ENCODE assay signal across 25 mouse cellular contexts in genomic region chr15:100684450-100684849, GRCm38 (mm10). TPM values are rescaled to one million over a fixed set of nuclear protein-coding genes. Genes with fewer than 3 reads are reported as not detected.
A peak's percentile ranks its signal among the peaks of the same experiment; 100 is the strongest.
DNase-seq lines count a peak whose midpoint lies in the region; ATAC-seq and TF ChIP-seq lines count a peak whose summit lies in the region.
"Had no signal": no experiment of that assay in that cellular context is flagged by ENCODE, and none has a peak within 500 bp of the region (broad histone marks: within the 10 kb centered on the region; RNA-seq: fewer than 3 reads in every experiment).

No protein-coding gene starts in this region.

- H3K36me3 ChIP-seq in heart, postnatal 0 days (replicated peaks; ENCODE audit: control insufficient read depth, insufficient read depth, low read length), result no peaks in the 10 kb centered on the region
- no peaks in the 10 kb centered on the region for H3K36me3 ChIP-seq in testis, adult 2 months (ENCODE audit: control insufficient read depth, insufficient read depth, low read length)
- no peaks in the 10 kb centered on the region for H3K36me3 ChIP-seq in liver, embryonic 15.5 days (replicated peaks)
- no peaks in the 10 kb centered on the region for H3K36me3 ChIP-seq in stomach, postnatal 0 days (ENCODE audit: control insufficient read depth, insufficient read depth, low read length)
- H3K36me3 ChIP-seq: limb, embryonic 15.5 days; midbrain, embryonic 13.5 days had no signal

- WGBS in heart, postnatal 0 days, result 30% methylated on average over 10 of the region's 10 CpGs
- WGBS in liver, embryonic 15.5 days (ENCODE audit: insufficient replicate concordance), result 48% methylated on average over 10 of the region's 10 CpGs
- 49% methylated on average over 10 of the region's 10 CpGs for WGBS in stomach, postnatal 0 days

- no peaks in the 10 kb centered on the region for H3K9me3 ChIP-seq in heart, postnatal 0 days (replicated peaks; ENCODE audit: control insufficient read depth, low read length)
- no peaks in the 10 kb centered on the region for H3K9me3 ChIP-seq in liver, embryonic 15.5 days (replicated peaks)
- H3K9me3 ChIP-seq in stomach, postnatal 0 days (ENCODE audit: control insufficient read depth, low read length), result no peaks in the 10 kb centered on the region
- H3K9me3 ChIP-seq: limb, embryonic 15.5 days; megakaryocyte, embryonic 14.5 days; midbrain, embryonic 13.5 days had no signal

- H3K4me3 ChIP-seq in heart, postnatal 0 days (ENCODE audit: low read depth, low read length), result no peak overlapping the region
- peak overlapping the region; percentile 11; the same call in 1 of the 2 replicates for H3K4me3 ChIP-seq in testis, adult 2 months (ENCODE audit: control insufficient read depth, low read depth, low read length)
- 0 out of 2 replicates have a peak overlapping the region, but pooled peaks have one; percentile 5 for H3K4me3 ChIP-seq in liver, embryonic 15.5 days (replicated peaks)
- H3K4me3 ChIP-seq in stomach, postnatal 0 days (ENCODE audit: low read depth, low read length), result no peak overlapping the region
- H3K4me3 ChIP-seq: limb, embryonic 15.5 days; megakaryocyte, embryonic 14.5 days; midbrain, embryonic 13.5 days had no signal

- H3K4me2 ChIP-seq in heart, postnatal 0 days (ENCODE audit: low read depth, low read length), result no peak overlapping the region
- H3K4me2 ChIP-seq in liver, embryonic 15.5 days, result peak overlapping the region; percentile 40; the same call in 1 of the 2 replicates
- H3K4me2 ChIP-seq in stomach, postnatal 0 days (replicated peaks; ENCODE audit: low read depth), result no peak overlapping the region
- H3K4me2 ChIP-seq: hindbrain, embryonic 14.5 days; limb, embryonic 15.5 days; midbrain, embryonic 13.5 days had no signal

- 0 out of 2 replicates have a peak overlapping the region, but pooled peaks have one; percentile 20 for H3K9ac ChIP-seq in heart, postnatal 0 days (replicated peaks; ENCODE audit: low read depth, low read length)
- H3K9ac ChIP-seq in liver, embryonic 15.5 days, result no peak overlapping the region
- H3K9ac ChIP-seq in stomach, postnatal 0 days (ENCODE audit: low read length), result no peak overlapping the region
- H3K9ac ChIP-seq: hindbrain, embryonic 14.5 days; limb, embryonic 15.5 days; midbrain, embryonic 13.5 days had no signal

- no peak overlapping the region for H3K27ac ChIP-seq in heart, postnatal 0 days (ENCODE audit: low read depth)
- no peak overlapping the region for H3K27ac ChIP-seq in testis, adult 2 months (ENCODE audit: control insufficient read depth, insufficient read depth, low read depth, low read length)
- peak overlapping the region; percentile 22 for H3K27ac ChIP-seq in liver, embryonic 15.5 days (replicated peaks)
- H3K27ac ChIP-seq in stomach, postnatal 0 days (replicated peaks), result no peak overlapping the region
- H3K27ac ChIP-seq: hindbrain, embryonic 14.5 days; limb, embryonic 15.5 days; midbrain, embryonic 13.5 days had no signal

- no peaks in the 10 kb centered on the region for H3K27me3 ChIP-seq in heart, postnatal 0 days (ENCODE audit: control insufficient read depth, insufficient read depth, low read length)
- no peaks in the 10 kb centered on the region for H3K27me3 ChIP-seq in testis, adult 2 months (ENCODE audit: control insufficient read depth, insufficient read depth, low read length)
- no peaks in the 10 kb centered on the region for H3K27me3 ChIP-seq in liver, embryonic 15.5 days
- H3K27me3 ChIP-seq in stomach, postnatal 0 days (ENCODE audit: control insufficient read depth, insufficient read depth, low read length), result no peaks in the 10 kb centered on the region
- H3K27me3 ChIP-seq: CH12.LX; midbrain, embryonic 13.5 days had no signal

- no peaks in the 10 kb centered on the region for H3K4me1 ChIP-seq in heart, postnatal 0 days (ENCODE audit: control insufficient read depth, insufficient read depth)
- H3K4me1 ChIP-seq in testis, adult 2 months (ENCODE audit: control insufficient read depth, insufficient read depth, low read length), result peaks cover 2% of the 10 kb centered on the region
- H3K4me1 ChIP-seq in liver, embryonic 15.5 days (replicated peaks), result peaks cover 66% of the 10 kb centered on the region
- H3K4me1 ChIP-seq in stomach, postnatal 0 days (replicated peaks; ENCODE audit: control insufficient read depth, insufficient read depth), result no peaks in the 10 kb centered on the region; the same call in 1 of the 2 replicates
- H3K4me1 ChIP-seq: midbrain, embryonic 13.5 days had no signal

- TF ChIP-seq EP300 in heart, postnatal 0 days (IDR thresholded peaks at IDR 0.05; ENCODE audit: low read depth), result no peak
- TF ChIP-seq EP300 in stomach, postnatal 0 days (optimal IDR thresholded peaks at IDR 0.05), result no peak

- TF ChIP-seq CTCF in heart, postnatal 0 days (IDR thresholded peaks at IDR 0.05; ENCODE audit: low read depth), result no peak
- no peak for TF ChIP-seq CTCF in testis, adult 2 months (IDR thresholded peaks at IDR 0.05; ENCODE audit: control insufficient read depth, insufficient read depth, insufficient replicate concordance, low read depth, low read length)
- no peak for TF ChIP-seq CTCF in stomach, postnatal 0 days (IDR thresholded peaks at IDR 0.05; ENCODE audit: low read depth)

- intact Hi-C loops in heart, postnatal 36 days (cut with DNase I), result no loop called here

- ATAC-seq in heart, postnatal 0 days (ENCODE audit: insufficient read depth, low read depth), result peak; percentile 54
- ATAC-seq in liver, embryonic 15.5 days (ENCODE audit: insufficient read depth), result no peak
- ATAC-seq in stomach, postnatal 0 days (ENCODE audit: low FRiP score, low TSS enrichment), result peak; percentile 27; the same call in 1 of the 2 replicates
- no peak for ATAC-seq in frontal cortex, adult (ENCODE audit: low TSS enrichment)
- ATAC-seq in erythroid progenitor cell, adult 5-6 weeks (replicated peaks; ENCODE audit: low FRiP score, poor library complexity, severe bottlenecking), result no peak
- ATAC-seq: forebrain, embryonic 16.5 days; inflammation-experienced regulatory T-cells, adult 6 months; midbrain, embryonic 13.5 days had no signal

- DNase-seq in heart, postnatal 0 days (ENCODE audit: low spot score), result no peak
- no peak for DNase-seq in heart, postnatal 36 days
- no peak for DNase-seq in testis, postnatal 14 days (ENCODE audit: low spot score)
- no peak for DNase-seq in stomach, postnatal 0 days (ENCODE audit: low spot score)
- DNase-seq: adrenal gland, postnatal 25 days; B cell, adult 2 months; cerebellum, adult 9-10 months; gastrocnemius, postnatal 25 days; heart, postnatal 4 days; kidney, adult 8-10 months; kidney, postnatal 10 days; left cerebral cortex, postnatal 4 days; lung, postnatal 36 days; thymus, adult 2 months had no signal

- no peak for TF ChIP-seq POLR2A in testis, adult 2 months (IDR thresholded peaks at IDR 0.05; ENCODE audit: control insufficient read depth, low read depth, low read length)

RNA-seq across cellular contexts. Expression of gene Cela1, which starts 3.3 kb away (rescaled TPM):
- total RNA-seq in heart, postnatal 0 days (2014; rRNA removed; ENCODE audit: low replicate concordance), result 0.85 TPM in 1 of 2 replicates, not detected in the other
- 1.6 and 1.8 TPM in 2 replicates for polyA plus RNA-seq in heart, postnatal 0 days (2015; fragmentation: Nextera tagmentation; extraction: Ambion mirVana)
- total RNA-seq in heart, postnatal 36 days (2021), result under 1 TPM in 1 of 2 experiments, not detected in 1; 0.98 TPM
- polyA plus RNA-seq in testis, adult 2 months (2012; rRNA removed), result 1.3 and 1.6 TPM in 2 replicates
- polyA plus RNA-seq in liver, embryonic 15.5 days (2015; fragmentation: Nextera tagmentation; extraction: Ambion mirVana), result 17.0 and 22.6 TPM in 2 replicates
- polyA plus RNA-seq in stomach, postnatal 0 days (2015; fragmentation: Nextera tagmentation; extraction: Ambion mirVana), result 22.3 and 24.1 TPM in 2 replicates
- 56.2 and 77.8 TPM in 2 replicates for total RNA-seq in erythroid progenitor cell, adult 5-6 weeks (2015; ENCODE audit: low replicate concordance)
- total RNA-seq in erythroid progenitor cell, adult 5-6 weeks (2017; ENCODE audit: low replicate concordance), result 26.6 and 30.5 TPM in 2 replicates
- total RNA-seq: gastrocnemius, postnatal 25 days; heart, postnatal 4 days had no signal

RNA-seq across cellular contexts. Expression of gene Bin2, which starts 15.1 kb away (rescaled TPM):
- total RNA-seq in heart, postnatal 0 days (2014; rRNA removed; ENCODE audit: low replicate concordance), result 0.42 TPM in 1 of 2 replicates, not detected in the other
- 0.56 and 0.68 TPM in 2 replicates for polyA plus RNA-seq in heart, postnatal 0 days (2015; fragmentation: Nextera tagmentation; extraction: Ambion mirVana)
- 1 to 10 TPM; 1.6 TPM for total RNA-seq in heart, postnatal 36 days (2021)
- 19.3 and 19.7 TPM in 2 replicates for polyA plus RNA-seq in testis, adult 2 months (2012; rRNA removed)
- polyA plus RNA-seq in liver, embryonic 15.5 days (2015; fragmentation: Nextera tagmentation; extraction: Ambion mirVana), result 18.2 and 22.2 TPM in 2 replicates
- polyA plus RNA-seq in stomach, postnatal 0 days (2015; fragmentation: Nextera tagmentation; extraction: Ambion mirVana), result 1.3 and 2.3 TPM in 2 replicates
- total RNA-seq in erythroid progenitor cell, adult 5-6 weeks (2015; ENCODE audit: low replicate concordance), result 29.8 and 50.5 TPM in 2 replicates
- 18.3 and 37.0 TPM in 2 replicates for total RNA-seq in erythroid progenitor cell, adult 5-6 weeks (2017; ENCODE audit: low replicate concordance)

RNA-seq across cellular contexts. Expression of gene Galnt6, which starts 44.7 kb away (rescaled TPM):
- total RNA-seq in heart, postnatal 0 days (2014; rRNA removed; ENCODE audit: low replicate concordance), result 0.92 and 2.1 TPM in 2 replicates
- polyA plus RNA-seq in heart, postnatal 0 days (2015; fragmentation: Nextera tagmentation; extraction: Ambion mirVana), result 0.43 and 0.46 TPM in 2 replicates
- total RNA-seq in heart, postnatal 36 days (2021), result under 1 TPM; 0.72 to 0.98 TPM
- polyA plus RNA-seq in testis, adult 2 months (2012; rRNA removed), result 0.67 and 0.78 TPM in 2 replicates
- 1.2 and 1.5 TPM in 2 replicates for polyA plus RNA-seq in liver, embryonic 15.5 days (2015; fragmentation: Nextera tagmentation; extraction: Ambion mirVana)
- polyA plus RNA-seq in stomach, postnatal 0 days (2015; fragmentation: Nextera tagmentation; extraction: Ambion mirVana), result 9.5 and 11.0 TPM in 2 replicates
- total RNA-seq in erythroid progenitor cell, adult 5-6 weeks (2015; ENCODE audit: low replicate concordance), result 1.3 and 3.6 TPM in 2 replicates
- total RNA-seq in erythroid progenitor cell, adult 5-6 weeks (2017; ENCODE audit: low replicate concordance), result 4.4 and 5.4 TPM in 2 replicates
- polyA plus RNA-seq: midbrain, embryonic 13.5 days had no signal

RNA-seq across cellular contexts. Expression of gene Smagp, which starts 47.7 kb away (rescaled TPM):
- 20.5 and 27.6 TPM in 2 replicates for total RNA-seq in heart, postnatal 0 days (2014; rRNA removed; ENCODE audit: low replicate concordance)
- 15.9 and 19.0 TPM in 2 replicates for polyA plus RNA-seq in heart, postnatal 0 days (2015; fragmentation: Nextera tagmentation; extraction: Ambion mirVana)
- 10 to 100 TPM; 13.7 to 15.8 TPM for total RNA-seq in heart, postnatal 36 days (2021)
- polyA plus RNA-seq in testis, adult 2 months (2012; rRNA removed), result 3.6 and 4.9 TPM in 2 replicates
- 9.3 and 10.8 TPM in 2 replicates for polyA plus RNA-seq in liver, embryonic 15.5 days (2015; fragmentation: Nextera tagmentation; extraction: Ambion mirVana)
- 94.8 and 103 TPM in 2 replicates for polyA plus RNA-seq in stomach, postnatal 0 days (2015; fragmentation: Nextera tagmentation; extraction: Ambion mirVana)
- total RNA-seq in erythroid progenitor cell, adult 5-6 weeks (2015; ENCODE audit: low replicate concordance), result 3.6 TPM in 1 of 2 replicates, not detected in the other
- total RNA-seq in erythroid progenitor cell, adult 5-6 weeks (2017; ENCODE audit: low replicate concordance), result 2.6 TPM in 1 of 2 replicates, not detected in the other

Comparison
In these comparisons a context has a peak if more than half of its experiments do, and no peak if none do; other contexts are left out.
1. ATAC-seq: peak in heart, postnatal 0 days (single experiment) and stomach, postnatal 0 days (single experiment); none in liver, embryonic 15.5 days (single experiment), frontal cortex, adult (single experiment) and erythroid progenitor cell, adult 5-6 weeks (single experiment).
2. H3K4me3 ChIP-seq: peak in testis, adult 2 months (single experiment) and liver, embryonic 15.5 days (single experiment); none in heart, postnatal 0 days (single experiment) and stomach, postnatal 0 days (single experiment).